Mouse (Mus musculus) ovary, adult 2 months (tissue): ENCODE measurements around the gene Eya4. TPM values are rescaled to one million over a fixed set of nuclear protein-coding genes. Genes with fewer than 3 reads are reported as not detected.

ENCODE experiments used
- polyA plus RNA-seq: library from polyadenylated mRNA; depleted of rRNA; stranded (reverse); fragments of >200 nt; gene quantifications from 2 replicates; pipeline ENCODE4 v1.2.3, GENCODE M21; 2012; rRNA removed

Eya4 gene
- polyA plus RNA-seq = 0.24 and 0.52 TPM in 2 replicates

GRCm38 (mm10) chr10:23350011-23350911 lies at the start of gene Eya4:
Gene Eya4, minus strand, starts transcription at chr10:23350786.

